Mouse (Mus musculus): Measurements from ENCODE around the gene Ccnb1. TPM values are rescaled to one million over a fixed set of nuclear protein-coding genes. Genes with fewer than 3 reads are reported as not detected.
"Not testable (repeated sequence)": the region's sequence is repeated elsewhere in the genome, so short reads cannot be mapped to it uniquely, and the experiment has no call there.

Gene Ccnb1
- polyA plus RNA-seq, 1 experiment from 2014 or later = 277 TPM

GRCm38 (mm10) chr13:100805776-100806175 lies 19.4 kb upstream of the Ccnb1 start:
- no peaks in the 10 kb centered on the region for H3K27me3 ChIP-seq
- no peak overlapping the region for H3K4me3 ChIP-seq (replicated peaks)
- no peaks in the 10 kb centered on the region for H3K4me1 ChIP-seq (replicated peaks)
- H3K27ac ChIP-seq = no peak overlapping the region
- ATAC-seq (ENCODE audit: low read depth) = no peak
- no peaks in the 10 kb centered on the region for H3K9me3 ChIP-seq (replicated peaks)
- no peak overlapping the region for H3K4me2 ChIP-seq
- DNase-seq = no peak
- 87% methylated on average over 3 of the region's 3 CpGs for WGBS (ENCODE audit: insufficient replicate concordance)
- peaks cover 81% of the 10 kb centered on the region for H3K36me3 ChIP-seq
- no peak overlapping the region for H3K9ac ChIP-seq

GRCm38 (mm10) chr13:100797171-100797570 lies 10.8 kb upstream of the Ccnb1 start:
- Histone ChIP-seq H3K36me3 (peaks cover 18% of the 10 kb centered on the region), H3K9me3 (replicated peaks) (no peaks in the 10 kb centered on the region), H3K4me1 (replicated peaks) (no peaks in the 10 kb centered on the region), H3K4me2 (no peak overlapping the region), H3K27me3 (no peaks in the 10 kb centered on the region), H3K4me3 (replicated peaks) (no peak overlapping the region), H3K9ac (no peak overlapping the region), H3K27ac (no peak overlapping the region)
- no peak for DNase-seq
- WGBS (ENCODE audit: insufficient replicate concordance) = 78% methylated on average over 6 of the region's 6 CpGs
- ATAC-seq (ENCODE audit: low read depth) = no peak

DNA sequence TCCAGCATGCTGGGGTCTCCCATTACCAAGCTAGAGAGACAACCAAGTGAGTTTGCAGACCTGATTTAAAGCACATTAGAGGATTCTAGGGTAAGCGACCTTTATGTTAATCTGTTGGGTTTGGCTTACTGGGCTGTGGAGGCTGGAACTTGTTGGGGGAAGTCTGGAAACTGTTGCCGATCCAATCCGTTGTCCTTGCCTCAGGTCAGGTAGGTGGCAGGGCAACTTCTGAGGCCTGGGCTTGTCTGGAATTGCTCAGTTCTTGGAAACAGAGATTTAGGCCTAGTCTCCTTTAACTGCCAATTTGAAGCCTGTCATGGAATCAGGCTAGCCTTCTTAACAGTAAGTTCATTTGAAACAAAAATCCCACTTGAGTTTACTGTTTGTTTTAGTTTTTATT lies 2.7 kb upstream of the Ccnb1 start:
- DNase-seq (no peak), ATAC-seq (ENCODE audit: low read depth) (no peak)
- no peak overlapping the region for H3K4me2 ChIP-seq
- no peak overlapping the region for H3K27ac ChIP-seq
- peaks cover 26% of the 10 kb centered on the region for H3K4me1 ChIP-seq (replicated peaks)
- H3K9me3 ChIP-seq (replicated peaks) = no peaks in the 10 kb centered on the region
- no peak overlapping the region for H3K4me3 ChIP-seq (replicated peaks)
- no peaks in the 10 kb centered on the region for H3K27me3 ChIP-seq
- no peak overlapping the region for H3K9ac ChIP-seq
- WGBS (ENCODE audit: insufficient replicate concordance) = 77% methylated on average over 3 of the region's 3 CpGs
- H3K36me3 ChIP-seq = peaks cover 14% of the 10 kb centered on the region

DNA sequence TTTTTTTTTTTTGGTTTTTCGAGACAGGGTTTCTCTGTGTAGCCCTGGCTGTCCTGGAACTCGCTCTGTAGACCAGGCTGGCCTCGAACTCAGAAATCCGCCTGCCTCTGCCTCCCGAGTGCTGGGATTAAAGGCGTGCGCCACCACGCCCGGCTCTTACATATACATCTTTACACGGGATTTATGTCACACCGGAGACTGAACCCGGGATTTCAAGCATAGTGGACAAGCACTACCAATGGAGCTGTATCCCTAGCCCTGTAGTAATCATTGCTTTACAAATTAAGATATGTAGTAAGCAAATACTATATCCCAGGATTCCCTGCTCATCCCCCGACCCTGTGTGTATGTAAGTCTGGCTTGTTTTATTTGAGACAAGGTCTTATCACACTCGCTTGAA lies 1.7 kb upstream of the Ccnb1 start:
- 87% methylated on average over 13 of the region's 14 CpGs for WGBS (ENCODE audit: insufficient replicate concordance)
- not testable (repeated sequence) for H3K27ac ChIP-seq; H3K27me3 ChIP-seq; ATAC-seq (ENCODE audit: low read depth); H3K9me3 ChIP-seq (replicated peaks); H3K4me2 ChIP-seq; DNase-seq; H3K9ac ChIP-seq; H3K4me3 ChIP-seq (replicated peaks)
- peaks cover 24% of the 10 kb centered on the region for H3K36me3 ChIP-seq
- H3K4me1 ChIP-seq (replicated peaks) = peaks cover 36% of the 10 kb centered on the region

DNA sequence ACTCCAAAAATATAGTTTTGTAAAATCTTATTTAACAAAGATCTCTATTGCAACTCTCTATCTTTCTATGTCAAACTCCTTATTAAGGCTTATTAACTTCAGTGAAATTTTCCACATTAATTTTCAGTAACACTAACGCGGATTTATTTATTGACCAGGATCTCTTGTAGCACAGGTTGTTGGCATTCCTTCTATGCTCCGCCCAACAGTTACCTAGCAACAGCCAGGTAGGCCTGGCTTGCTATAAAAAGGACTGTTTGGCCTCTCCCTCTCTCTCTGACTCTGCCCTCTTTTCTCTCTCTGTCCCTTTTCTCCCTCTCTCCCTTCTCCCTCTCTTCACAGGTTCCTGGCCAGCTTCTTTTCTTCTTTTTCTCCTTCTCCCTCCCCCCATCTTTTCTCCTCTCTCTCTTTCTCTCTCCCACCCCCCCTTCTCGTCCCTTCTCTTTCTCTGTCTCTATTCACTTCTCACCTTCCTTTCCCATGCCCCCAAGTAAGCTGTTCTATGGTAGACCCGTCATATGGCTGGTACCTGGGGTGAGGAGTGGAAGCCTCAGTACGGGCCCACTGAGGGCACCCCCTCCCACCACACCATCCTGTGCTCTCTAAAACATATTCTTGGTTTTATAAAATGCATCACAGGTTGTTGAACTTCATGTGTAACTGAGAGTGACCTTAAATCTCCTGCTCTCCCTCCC lies 1.1 kb upstream of the Ccnb1 start:
- H3K4me2 ChIP-seq = no peak overlapping the region
- H3K4me1 ChIP-seq (replicated peaks) = peaks cover 41% of the 10 kb centered on the region
- no peak overlapping the region for H3K4me3 ChIP-seq (replicated peaks)
- H3K27me3 ChIP-seq = no peaks in the 10 kb centered on the region
- H3K9ac ChIP-seq = no peak overlapping the region
- no peaks in the 10 kb centered on the region for H3K9me3 ChIP-seq (replicated peaks)
- no peak overlapping the region for H3K27ac ChIP-seq
- DNase-seq (no peak), ATAC-seq (ENCODE audit: low read depth) (no peak)
- WGBS (ENCODE audit: insufficient replicate concordance) = 81% methylated on average over 6 of the region's 6 CpGs
- H3K36me3 ChIP-seq = peaks cover 30% of the 10 kb centered on the region

- DNase-seq = no peak
- peak; percentile 24 for ATAC-seq (ENCODE audit: low read depth)
- Histone ChIP-seq H3K9me3 (replicated peaks) (no peaks in the 10 kb centered on the region), H3K27ac (peak overlapping the region; percentile 97), H3K4me1 (replicated peaks) (peaks cover 49% of the 10 kb centered on the region), H3K36me3 (peaks cover 46% of the 10 kb centered on the region), H3K9ac (peak overlapping the region; percentile 98), H3K27me3 (no peaks in the 10 kb centered on the region), H3K4me2 (peak overlapping the region; percentile 79), H3K4me3 (replicated peaks) (peak overlapping the region; percentile 95)
- WGBS (ENCODE audit: insufficient replicate concordance) = under 1% methylated on average over 30 of the region's 30 CpGs
Observed at GRCm38 (mm10) chr13:100785806-100786413, 460 bp downstream of the Ccnb1 start.

- H3K4me1 ChIP-seq (replicated peaks) = peaks cover 78% of the 10 kb centered on the region
- H3K4me2 ChIP-seq = peak overlapping the region; percentile 81
- WGBS (ENCODE audit: insufficient replicate concordance) = 22% methylated on average over 3 of the region's 3 CpGs
- peak overlapping the region; percentile 22 for H3K4me3 ChIP-seq (replicated peaks)
- no peaks in the 10 kb centered on the region for H3K9me3 ChIP-seq (replicated peaks)
- ATAC-seq (ENCODE audit: low read depth) (peak; percentile 79), DNase-seq (peak; percentile 72)
- H3K27ac ChIP-seq = peak overlapping the region; percentile 91
- peak overlapping the region; percentile 92 for H3K9ac ChIP-seq
- H3K36me3 ChIP-seq = peaks cover 64% of the 10 kb centered on the region
- H3K27me3 ChIP-seq = no peaks in the 10 kb centered on the region
Observed at GRCm38 (mm10) chr13:100777491-100777890, 8.9 kb downstream of the Ccnb1 start.

GRCm38 (mm10) chr13:100776710-100777109 lies 9.7 kb downstream of the Ccnb1 start:
- no peaks in the 10 kb centered on the region for H3K9me3 ChIP-seq (replicated peaks)
- ATAC-seq (ENCODE audit: low read depth) = no peak
- peak overlapping the region; percentile 92 for H3K9ac ChIP-seq
- H3K4me3 ChIP-seq (replicated peaks) = peak overlapping the region; percentile 93; the same call in 1 of the 2 replicates
- H3K4me2 ChIP-seq = peak overlapping the region; percentile 81
- H3K27me3 ChIP-seq = no peaks in the 10 kb centered on the region
- H3K27ac ChIP-seq = peak overlapping the region; percentile 91
- peaks cover 64% of the 10 kb centered on the region for H3K36me3 ChIP-seq
- H3K4me1 ChIP-seq (replicated peaks) = peaks cover 76% of the 10 kb centered on the region
- DNase-seq = no peak
- WGBS (ENCODE audit: insufficient replicate concordance) = 46% methylated on average over 6 of the region's 6 CpGs

GRCm38 (mm10) chr13:100776056-100776419 lies 10.3 kb downstream of the Ccnb1 start:
- 11% methylated on average over 8 of the region's 8 CpGs for WGBS (ENCODE audit: insufficient replicate concordance)
- H3K36me3 ChIP-seq = peaks cover 64% of the 10 kb centered on the region

DNA sequence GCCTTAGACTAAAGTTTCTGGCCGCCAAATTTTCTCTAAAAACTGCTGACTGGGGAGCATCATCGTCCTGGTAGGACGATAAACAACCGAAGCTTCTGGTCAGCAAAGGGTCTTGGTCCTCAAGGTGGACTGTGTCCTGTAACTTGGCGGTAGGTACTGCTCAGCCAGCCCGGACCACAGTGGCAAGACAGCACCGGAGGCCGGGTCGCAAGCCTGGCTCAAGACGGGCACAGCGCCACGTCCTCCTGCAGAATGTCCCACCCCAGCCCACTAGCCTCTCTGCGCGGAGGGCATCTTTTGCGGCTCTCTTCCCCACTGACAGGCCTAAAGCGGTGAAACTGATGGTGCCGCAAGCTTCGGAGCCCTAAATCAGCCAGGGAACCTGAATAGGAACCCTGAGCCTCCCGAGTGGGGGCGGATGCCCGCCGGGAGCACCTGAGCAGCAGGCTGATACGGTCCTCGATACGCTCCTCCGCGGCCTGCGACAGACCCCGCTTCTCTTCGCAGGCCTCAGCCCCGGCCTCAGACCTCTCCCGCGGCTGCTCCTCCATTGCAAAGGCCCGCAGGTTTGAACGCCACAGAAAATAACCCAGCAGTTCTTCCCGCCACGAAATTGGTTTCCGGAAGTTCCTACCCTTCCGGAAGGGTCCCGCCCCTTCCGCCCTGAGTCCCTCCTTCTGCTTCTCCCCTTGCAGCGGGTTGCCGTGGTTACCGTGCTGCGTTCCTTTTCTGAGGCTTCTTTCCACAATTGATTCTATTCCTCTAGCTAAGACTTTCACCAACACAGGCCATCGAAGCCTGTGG lies 10.9 kb downstream of the Ccnb1 start, which contains the start of gene Cenph:
Cenph (minus strand) TSS at position 648 of the 804 bp plus-strand sequence.
- H3K36me3 ChIP-seq = peaks cover 64% of the 10 kb centered on the region
- ATAC-seq (ENCODE audit: low read depth) (peak; percentile 80), DNase-seq (peak; percentile 79)
- H3K4me1 ChIP-seq (replicated peaks) = peaks cover 71% of the 10 kb centered on the region
- H3K9me3 ChIP-seq (replicated peaks) = no peaks in the 10 kb centered on the region
- H3K4me3 ChIP-seq (replicated peaks) = peak within 1 kb of the TSS; percentile 93
- H3K27me3 ChIP-seq = no peaks in the 10 kb centered on the region
- H3K4me2 ChIP-seq = peak within 1 kb of the TSS; percentile 81
- H3K9ac ChIP-seq = peak within 1 kb of the TSS; percentile 92
- peak within 1 kb of the TSS; percentile 91 for H3K27ac ChIP-seq
- under 1% methylated on average over 46 of the region's 46 CpGs for WGBS (ENCODE audit: insufficient replicate concordance)

More at GRCm38 (mm10) chr13:100776056-100776419, 10.3 kb downstream of the Ccnb1 start:
- Histone ChIP-seq H3K4me3 (replicated peaks) (peak overlapping the region; percentile 93), H3K27ac (peak overlapping the region; percentile 91), H3K4me2 (peak overlapping the region; percentile 81), H3K9me3 (replicated peaks) (no peaks in the 10 kb centered on the region), H3K9ac (peak overlapping the region; percentile 92), H3K4me1 (replicated peaks) (peaks cover 76% of the 10 kb centered on the region), H3K27me3 (no peaks in the 10 kb centered on the region)
- DNase-seq = no peak
- ATAC-seq (ENCODE audit: low read depth) = no peak

DNA sequence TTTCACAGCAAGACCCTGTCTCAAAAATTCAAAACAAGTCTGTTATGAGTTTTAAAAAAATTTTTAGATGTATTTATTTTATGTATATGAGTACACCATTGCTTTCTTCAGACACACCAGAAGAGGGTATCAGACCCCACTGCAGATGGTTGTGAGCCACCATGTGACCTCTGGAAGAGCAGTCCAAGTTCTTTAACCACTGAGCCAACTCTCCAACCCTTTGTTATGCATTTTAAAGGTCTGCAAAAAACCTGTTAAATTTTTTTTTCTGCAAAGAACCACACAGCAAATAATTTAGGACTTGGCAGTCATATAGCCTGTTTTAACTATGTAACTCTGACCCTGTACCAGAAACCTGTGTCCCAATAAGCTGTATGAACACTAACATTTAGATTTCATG lies 11.7 kb downstream of the Ccnb1 start:
- Histone ChIP-seq H3K27ac (peak overlapping the region; percentile 78), H3K9ac (peak overlapping the region; percentile 92), H3K4me1 (replicated peaks) (peaks cover 64% of the 10 kb centered on the region), H3K27me3 (no peaks in the 10 kb centered on the region), H3K4me3 (replicated peaks) (peak overlapping the region; percentile 93), H3K9me3 (replicated peaks) (no peaks in the 10 kb centered on the region), H3K36me3 (peaks cover 64% of the 10 kb centered on the region), H3K4me2 (peak overlapping the region; percentile 81)
- DNase-seq = no peak
- no peak for ATAC-seq (ENCODE audit: low read depth)
